Mouse (Mus musculus) monocyte, adult 59 days (primary cell): Measurements from ENCODE around the gene Cdan1. TPM values are rescaled to one million over a fixed set of nuclear protein-coding genes. Genes with fewer than 3 reads are reported as not detected.

Experiments used
- total RNA-seq, 2 experiments: library from RNA; stranded (reverse); gene quantifications; one replicate each; pipeline ENCODE4 v1.2.4; 2023

Cdan1 gene
- 10 to 100 TPM; 15.4 to 18.1 TPM for total RNA-seq

DNA sequence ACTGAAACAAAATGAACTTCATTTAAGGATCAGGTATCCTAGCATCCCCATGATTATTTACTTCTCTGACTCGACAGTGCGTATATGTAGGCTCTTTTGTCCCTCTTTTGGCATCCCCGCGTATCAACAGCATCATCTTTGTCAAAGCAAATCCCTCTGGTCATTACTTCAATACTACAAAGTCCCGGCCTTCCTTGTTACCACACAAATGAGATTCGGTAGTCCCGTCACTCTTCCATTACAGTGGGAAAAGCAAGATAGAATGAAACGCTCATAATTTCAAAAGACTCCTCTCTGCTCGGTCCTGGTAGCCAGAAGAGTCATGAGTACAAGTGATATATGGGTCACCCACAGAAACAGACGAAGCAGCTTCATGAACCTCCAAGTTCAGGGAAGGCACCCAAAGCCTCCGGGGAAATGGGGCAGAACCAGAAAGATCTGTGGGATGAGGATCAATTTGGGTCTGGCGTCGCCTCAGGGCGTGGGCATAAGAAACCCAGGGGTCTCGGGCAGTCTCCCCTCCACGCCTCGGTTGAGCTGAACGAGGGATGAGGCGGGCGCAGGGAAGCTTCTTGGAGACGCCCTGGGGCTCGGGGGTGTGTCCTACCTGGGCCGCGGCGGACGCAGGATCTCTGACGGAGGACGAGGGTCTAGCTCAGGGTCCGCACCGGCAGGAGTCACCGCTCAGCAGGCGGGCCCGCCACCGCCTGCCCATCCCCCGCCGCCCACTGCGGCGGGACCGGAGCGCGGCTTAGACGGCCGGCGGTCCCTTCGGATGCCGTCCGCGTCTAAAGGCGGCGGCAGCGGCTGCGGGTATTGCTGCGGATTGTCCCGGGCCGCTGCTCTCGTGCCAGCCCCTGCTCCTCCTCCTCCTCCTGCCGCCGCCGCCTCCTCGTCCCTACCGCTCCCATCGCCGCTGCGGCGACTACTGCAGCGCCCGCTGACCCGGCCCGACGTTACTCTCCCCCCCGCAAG, at the start of gene Cdan1:
Gene Cdan1 (minus strand): TSS at position 680 of the 975 bp plus-strand sequence.

DNA sequence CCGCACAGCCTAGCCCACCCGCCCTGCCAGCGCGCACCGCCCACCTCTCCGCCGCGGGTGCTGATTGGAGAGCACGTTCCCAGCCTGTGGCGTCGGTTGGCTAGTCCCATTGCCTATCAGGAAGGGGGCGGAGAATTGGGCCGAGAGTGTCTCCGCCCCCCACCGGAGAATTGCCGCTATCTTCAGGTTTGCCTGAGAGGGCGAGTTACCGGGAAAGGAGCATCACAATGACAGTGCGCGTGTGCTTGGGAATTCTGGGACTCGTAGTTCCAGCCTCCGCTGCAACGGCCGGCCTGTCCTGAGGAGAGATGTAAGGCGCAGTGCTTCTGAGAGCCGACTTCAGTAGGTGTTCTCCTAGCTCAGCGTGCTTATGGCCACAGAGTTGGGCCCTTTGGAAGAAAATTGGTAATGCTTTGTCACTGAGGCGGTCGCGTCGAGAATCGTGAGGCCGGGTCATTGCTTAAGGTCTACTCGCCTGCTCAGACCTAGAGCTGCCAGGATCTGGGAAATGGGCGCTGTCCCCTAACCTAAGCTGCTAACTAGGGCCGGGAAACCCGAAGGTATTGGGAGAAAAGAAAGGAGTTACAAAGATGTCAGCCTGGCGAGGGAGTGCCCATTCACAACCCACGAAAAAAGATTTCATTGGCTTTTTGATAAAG, 625 bp upstream of the Cdan1 start, which contains the start of gene Ttbk2:
Gene Ttbk2 (minus strand): TSS at position 181 of the 659 bp plus-strand sequence.

Other genes starting within 250 kb of the Cdan1 start
- gene Haus2, start 240.7 kb downstream of the Cdan1 start, total RNA-seq = 10 to 100 TPM; 10.4 to 14.4 TPM
- gene Lrrc57, start 240.6 kb downstream of the Cdan1 start, total RNA-seq = 10 to 100 TPM; 15.9 to 18.6 TPM
- 10 to 100 TPM; 52.6 to 57.7 TPM for gene Stard9, start 221.0 kb downstream of the Cdan1 start, total RNA-seq
- gene Ttbk2, start 476 bp upstream of the Cdan1 start, total RNA-seq = 1 to 10 TPM; 7.3 to 7.8 TPM
- gene Ubr1, start 120.6 kb upstream of the Cdan1 start, total RNA-seq = 10 to 100 TPM; 24.0 to 30.2 TPM
- 10 to 100 TPM in 1 of 2 experiments, 1 to 10 TPM in 1; 8.4 to 10.2 TPM for gene Tmem62, start 126.9 kb upstream of the Cdan1 start, total RNA-seq
- gene Ccndbp1, start 158.3 kb upstream of the Cdan1 start, total RNA-seq = 10 to 100 TPM; 53.2 to 57.8 TPM
- gene Epb42, start 186.9 kb upstream of the Cdan1 start, total RNA-seq = 1 to 10 TPM in 1 of 2 experiments, not detected in 1; 1.2 TPM
- not detected for gene Tgm5, start 235.7 kb upstream of the Cdan1 start, total RNA-seq